Mouse (Mus musculus) neural tube, embryonic 11.5 days (tissue): ENCODE data around the gene Rps9. TPM values are rescaled to one million over a fixed set of nuclear protein-coding genes. Genes with fewer than 3 reads are reported as not detected.
"Not testable (repeated sequence)": the region's sequence is repeated elsewhere in the genome, so short reads cannot be mapped to it uniquely, and the experiment has no call there.

ENCODE experiments used
- ATAC-seq: fragments of 200-750 bp; cut with Nextera tagmentation; 2 replicates; pipeline ENCODE4 v1.8.0; 2017; ENCODE audit warnings: moderate number of reproducible peaks, mild to moderate bottlenecking, moderate TSS enrichment, moderate library complexity; ENCODE audit not compliant: insufficient read depth, low FRiP score, low TSS enrichment
- DNase-seq: peaks from one replicate; pipeline ENCODE4 v3.0.0-alpha.2; 2015; ENCODE audit warnings: low spot score
- H3K27ac ChIP-seq: fragments of 300-500 bp; sonication (generic); 2 replicates; pipeline ENCODE4 v1.5.1; 2014; ENCODE audit warnings: low read depth, mild to moderate bottlenecking, low read length
- H3K27me3 ChIP-seq: fragments of 300-500 bp; sonication (generic); 2 replicates; pipeline ENCODE4 v1.6.1; 2014; ENCODE audit warnings: mild to moderate bottlenecking, low read length, mixed read lengths; ENCODE audit not compliant: control insufficient read depth, insufficient read depth
- H3K36me3 ChIP-seq: fragments of 300-500 bp; sonication (generic); 2 replicates; pipeline ENCODE4 v1.6.1; 2014; ENCODE audit warnings: mild to moderate bottlenecking, low read length, moderate library complexity, mixed read lengths; ENCODE audit not compliant: control insufficient read depth, insufficient read depth
- H3K4me1 ChIP-seq: fragments of 300-500 bp; sonication (generic); 2 replicates; pipeline ENCODE4 v1.6.1; 2014; ENCODE audit warnings: low read length, mixed read lengths; ENCODE audit not compliant: control insufficient read depth, insufficient read depth
- H3K4me2 ChIP-seq: fragments of 300-500 bp; sonication (generic); 2 replicates; pipeline ENCODE4 v1.6.1; 2014; ENCODE audit warnings: low read depth, mild to moderate bottlenecking, moderate library complexity
- H3K4me3 ChIP-seq: fragments of 300-500 bp; sonication (generic); 2 replicates; pipeline ENCODE4 v1.5.1; 2014; ENCODE audit warnings: low read depth, low read length
- H3K9ac ChIP-seq: fragments of 300-500 bp; sonication (generic); 2 replicates; pipeline ENCODE4 v1.6.1; 2014; ENCODE audit warnings: mild to moderate bottlenecking, low read length
- H3K9me3 ChIP-seq: fragments of 300-500 bp; sonication (generic); 2 replicates; pipeline ENCODE4 v1.6.1; 2016; ENCODE audit warnings: low read length; ENCODE audit not compliant: control insufficient read depth
- WGBS: fragments of 180-500 bp; shearing (Covaris S2); extraction: QIAGEN DNeasy Blood & Tissue Kit; methylation state at CpG from one replicate; pipeline ENCODE4 v1.1.7; 2014; 5-methylcytosine and 5-hydroxymethylcytosine counted together
- microRNA-seq: library from miRNA; unstranded; fragments of <30 nt; microRNA quantifications from one replicate; pipeline ENCODE4, GENCODE M21; 2016
- polyA plus RNA-seq: library from polyadenylated mRNA; unstranded; fragments of >200 nt; fragmentation: Nextera tagmentation; extraction: Ambion mirVana; gene quantifications from 2 replicates; pipeline ENCODE4 v1.2.1, GENCODE M21; 2014

The Rps9 gene
- polyA plus RNA-seq, 1 experiment from 2014 or later, result 1,156 TPM

GRCm38 (mm10) chr7:3725459-3725858 lies 21.7 kb downstream of the Rps9 start:
- DNase-seq, H3K4me2 ChIP-seq, H3K9me3 ChIP-seq, H3K36me3 ChIP-seq, H3K27ac ChIP-seq, H3K4me1 ChIP-seq, ATAC-seq, H3K4me3 ChIP-seq, H3K27me3 ChIP-seq, H3K9ac ChIP-seq: not testable (repeated sequence)

GRCm38 (mm10) chr7:3732675-3733074 lies 28.9 kb downstream of the Rps9 start:
- H3K36me3 ChIP-seq, result not testable (repeated sequence)
- no CpG with 5 or more reads among the region's 1 CpGs for WGBS

More at GRCm38 (mm10) chr7:3732675-3733074, 28.9 kb downstream of the Rps9 start:
- H3K27me3 ChIP-seq, H3K4me2 ChIP-seq, ATAC-seq, H3K27ac ChIP-seq, H3K9me3 ChIP-seq, H3K4me3 ChIP-seq, H3K9ac ChIP-seq, H3K4me1 ChIP-seq, DNase-seq: not testable (repeated sequence)

Small RNA genes within 50 kb of the gene (microRNA-seq; reads per million reads assigned to microRNA genes)
- gene Mir3572, result 3.6 reads per million, percentile 7 among the genes with 10 or more reads in this experiment

Other genes starting within 250 kb of the Rps9 start
- not detected in 2 replicates for gene Tarm1, start 201.4 kb upstream of the Rps9 start, polyA plus RNA-seq
- gene Oscar, start 87.8 kb upstream of the Rps9 start, polyA plus RNA-seq, result 0.25 TPM in 1 of 2 replicates, not detected in the other
- 417 and 419 TPM in 2 replicates for gene Ndufa3, start 86.6 kb upstream of the Rps9 start, polyA plus RNA-seq
- gene Tfpt, start 74.1 kb upstream of the Rps9 start, polyA plus RNA-seq, result 35.7 and 36.7 TPM in 2 replicates
- gene Prpf31, start 74.0 kb upstream of the Rps9 start, polyA plus RNA-seq, result 141 and 147 TPM in 2 replicates
- 74.7 and 75.4 TPM in 2 replicates for gene Cnot3, start 58.7 kb upstream of the Rps9 start, polyA plus RNA-seq
- 16.9 and 18.2 TPM in 2 replicates for gene Leng1, start 38.2 kb upstream of the Rps9 start, polyA plus RNA-seq
- gene Tmc4, start 26.4 kb upstream of the Rps9 start, polyA plus RNA-seq, result 2.7 and 3.3 TPM in 2 replicates
- 236 and 244 TPM in 2 replicates for gene Tsen34, start 11.1 kb upstream of the Rps9 start, polyA plus RNA-seq
- 30.2 and 33.5 TPM in 2 replicates for gene Mboat7, start 10.5 kb upstream of the Rps9 start, polyA plus RNA-seq
- 0.08 and 0.27 TPM in 2 replicates for gene Pirb, start 16.4 kb downstream of the Rps9 start, polyA plus RNA-seq
- not detected in 2 replicates for gene Gm15448, start 121.7 kb downstream of the Rps9 start, polyA plus RNA-seq
- gene Pira2, start 141.1 kb downstream of the Rps9 start, polyA plus RNA-seq, result not detected in 2 replicates
- gene Gm14548, start 194.1 kb downstream of the Rps9 start, polyA plus RNA-seq, result not detected in 2 replicates
- not detected in 2 replicates for gene Lilra6, start 211.5 kb downstream of the Rps9 start, polyA plus RNA-seq